Mouse (Mus musculus) C2C12 (cell line): ENCODE results near the gene Mboat2.

Source experiments
- CTCF ChIP-seq: IDR thresholded peaks from one replicate; pipeline ENCODE4 v1.5.1; 2011; ENCODE audit not compliant: control insufficient read depth, insufficient read depth, insufficient read length
- FOSL1 ChIP-seq: IDR thresholded peaks from one replicate; pipeline ENCODE4 v1.8.0; 2011; ENCODE audit warnings: mild to moderate bottlenecking, low read length; ENCODE audit not compliant: poor library complexity, insufficient read depth, severe bottlenecking
- USF1 ChIP-seq: IDR thresholded peaks from one replicate; pipeline ENCODE4 v1.6.1; 2011; ENCODE audit warnings: low read depth, mild to moderate bottlenecking, control low read depth, moderate library complexity

GRCm38 (mm10) chr12:25012555-25013540 lies 182.2 kb downstream of the Mboat2 start:
- no peak for TF ChIP-seq FOSL1
- TF ChIP-seq USF1: no peak
- TF ChIP-seq CTCF: no peak
